Mouse (Mus musculus): Measurements from ENCODE around the gene Xab2.

DNA sequence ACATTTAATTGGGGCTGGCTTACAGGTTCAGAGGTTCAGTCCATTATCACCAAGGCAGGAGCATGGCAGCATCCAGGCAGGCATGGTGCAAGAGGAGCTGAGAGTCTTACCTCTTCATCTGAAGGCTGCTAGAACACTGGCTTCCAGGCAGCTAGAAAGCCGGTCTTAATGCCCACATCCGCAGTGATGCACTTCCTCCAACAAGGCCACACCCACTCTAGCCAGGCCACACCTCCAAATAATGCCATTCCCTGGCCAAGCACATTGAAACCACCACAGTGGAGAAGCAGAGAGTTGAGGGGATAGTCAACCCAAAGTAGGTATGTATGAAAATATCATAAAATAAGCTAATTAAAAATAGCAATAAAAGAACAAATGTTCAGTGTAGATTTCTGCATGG is 49.3 kb upstream of the Xab2 start:
- TF ChIP-seq CTCF (IDR thresholded peaks at IDR 0.05; ENCODE audit: low read depth) (no peak), EP300 (IDR thresholded peaks at IDR 0.05; ENCODE audit: low read depth) (no peak)

Data from liver, postnatal 0 days (tissue).